Comparison of ENCODE assay signal across 21 mouse cellular contexts in the genomic region with DNA sequence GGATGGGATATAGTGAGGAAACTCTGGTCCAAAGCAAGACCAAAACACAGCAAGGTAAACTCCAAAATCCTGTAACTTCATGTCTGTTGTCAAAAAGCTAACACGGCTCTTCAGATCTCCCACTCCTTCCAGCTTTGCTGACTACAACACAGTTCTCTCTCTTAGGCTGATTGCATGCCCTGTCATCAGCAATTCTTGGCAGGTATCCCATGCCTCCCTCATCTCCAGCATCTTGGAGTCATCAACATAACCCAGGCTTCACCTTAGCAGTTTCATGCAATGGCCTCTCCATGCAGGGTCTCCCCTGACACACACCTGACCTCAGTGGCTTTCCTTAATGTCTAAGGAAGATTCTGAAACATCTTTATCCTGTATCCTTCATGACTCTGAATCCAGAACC. TPM values are rescaled to one million over a fixed set of nuclear protein-coding genes. Genes with fewer than 3 reads are reported as not detected.
DNase-seq lines count a peak whose midpoint lies in the region.
"Had no signal": no experiment of that assay in that cellular context is flagged by ENCODE, and none has a peak within 500 bp of the region (broad histone marks: within the 10 kb centered on the region; RNA-seq: fewer than 3 reads in every experiment).

No protein-coding gene starts in this region.

- peak; percentile 61 for DNase-seq in heart, adult 11 months
- DNase-seq in heart, adult 8-10 months (ENCODE audit: low spot score) = no peak
- peak; percentile 56 for DNase-seq in NIH3T3 (ENCODE audit: low read depth)
- peak; percentile 24 for DNase-seq in brain, adult 2 months (ENCODE audit: low read depth, low spot score)
- no peak for DNase-seq in lung, postnatal 14 days
- DNase-seq in layer of hippocampus, adult 9-10 months (ENCODE audit: low spot score) = no peak
- DNase-seq in yolk sac, embryonic 10.5 days (ENCODE audit: low spot score) = no peak
- DNase-seq: adrenal gland, adult 8-10 months; adrenal gland, postnatal 14 days; adrenal gland, postnatal 36 days; cerebellum, adult 11 months; cerebellum, adult 18-20 months; cerebellum, adult 8-10 months; cerebellum, adult 9-11 months; cerebellum, postnatal 14 days; cerebellum, postnatal 36 days; embryo, embryonic 11 days; forebrain, postnatal 0 days had no signal

RNA-seq across cellular contexts. Expression of gene Gja10, which starts 53.4 kb away (rescaled TPM):
- total RNA-seq in heart, adult 8-10 months (2022) = not detected
- total RNA-seq: adrenal gland, adult 18-20 months; adrenal gland, adult 8-10 months; adrenal gland, postnatal 14 days; adrenal gland, postnatal 36 days; common myeloid progenitor, adult 5-6 weeks; MEL had no signal

Comparison
In these comparisons a context has a peak if more than half of its experiments do, and no peak if none do; other contexts are left out.
1. DNase-seq: peak in heart, adult 11 months (single experiment), NIH3T3 (single experiment) and brain, adult 2 months (single experiment); none in heart, adult 8-10 months (single experiment), lung, postnatal 14 days (single experiment), layer of hippocampus, adult 9-10 months (single experiment) and yolk sac, embryonic 10.5 days (single experiment).